Mouse (Mus musculus): ENCODE data around the gene Lrig1.

The Lrig1 gene

GRCm38 (mm10) chr6:94647574-94648430 lies 52.2 kb downstream of the Lrig1 start:
- DNase-seq (ENCODE audit: low spot score): peak; percentile 69

- no peak for DNase-seq (ENCODE audit: low spot score)
These were observed 53.1 kb downstream of the Lrig1 start for GRCm38 (mm10) chr6:94646902-94647301.

GRCm38 (mm10) chr6:94646274-94646863 lies 53.6 kb downstream of the Lrig1 start:
- DNase-seq (ENCODE audit: low spot score): no peak

- DNase-seq (ENCODE audit: low spot score): no peak
These were observed 54.2 kb downstream of the Lrig1 start for GRCm38 (mm10) chr6:94645723-94646122.

- DNase-seq (ENCODE audit: low spot score): no peak
These were observed 55.3 kb downstream of the Lrig1 start for GRCm38 (mm10) chr6:94644641-94645040.

- DNase-seq (ENCODE audit: low spot score): no peak
These were observed 56.0 kb downstream of the Lrig1 start for GRCm38 (mm10) chr6:94643989-94644388.

GRCm38 (mm10) chr6:94642048-94642447 lies 57.9 kb downstream of the Lrig1 start:
- no peak for DNase-seq (ENCODE audit: low spot score)

GRCm38 (mm10) chr6:94640297-94640696 lies 59.7 kb downstream of the Lrig1 start:
- DNase-seq (ENCODE audit: low spot score): peak; percentile 59

- DNase-seq (ENCODE audit: low spot score): no peak
These were observed 62.9 kb downstream of the Lrig1 start for GRCm38 (mm10) chr6:94637024-94637434.

GRCm38 (mm10) chr6:94635343-94635742 lies 64.6 kb downstream of the Lrig1 start:
- no peak for DNase-seq (ENCODE audit: low spot score)

- no peak for DNase-seq (ENCODE audit: low spot score)
These were observed 65.2 kb downstream of the Lrig1 start for GRCm38 (mm10) chr6:94634710-94635109.

- DNase-seq (ENCODE audit: low spot score): no peak
These were observed 65.7 kb downstream of the Lrig1 start for GRCm38 (mm10) chr6:94634274-94634673.

- DNase-seq (ENCODE audit: low spot score): no peak
These were observed 68.2 kb downstream of the Lrig1 start for GRCm38 (mm10) chr6:94631779-94632082.

- DNase-seq (ENCODE audit: low spot score): peak; percentile 40
These were observed 68.7 kb downstream of the Lrig1 start for GRCm38 (mm10) chr6:94631051-94631778.

GRCm38 (mm10) chr6:94628787-94629186 lies 71.2 kb downstream of the Lrig1 start:
- DNase-seq (ENCODE audit: low spot score): no peak

GRCm38 (mm10) chr6:94627714-94628595 lies 72.0 kb downstream of the Lrig1 start:
- no peak for DNase-seq (ENCODE audit: low spot score)

- DNase-seq (ENCODE audit: low spot score): no peak
These were observed 73.2 kb downstream of the Lrig1 start for GRCm38 (mm10) chr6:94626807-94627206.

- no peak for DNase-seq (ENCODE audit: low spot score)
These were observed 74.1 kb downstream of the Lrig1 start for GRCm38 (mm10) chr6:94625896-94626295.

GRCm38 (mm10) chr6:94624543-94624942 lies 75.4 kb downstream of the Lrig1 start:
- DNase-seq (ENCODE audit: low spot score): no peak

- DNase-seq (ENCODE audit: low spot score): peak; percentile 79
These were observed 77.0 kb downstream of the Lrig1 start for GRCm38 (mm10) chr6:94622983-94623382.

GRCm38 (mm10) chr6:94620801-94621301 lies 79.1 kb downstream of the Lrig1 start:
- no peak for DNase-seq (ENCODE audit: low spot score)

- DNase-seq (ENCODE audit: low spot score): no peak
These were observed 79.7 kb downstream of the Lrig1 start for GRCm38 (mm10) chr6:94620287-94620686.

Data from embryo, embryonic 10.5 days (tissue).